Mouse (Mus musculus) adrenal gland, adult 10 weeks (tissue): ENCODE results near the gene Krt34. TPM values are rescaled to one million over a fixed set of nuclear protein-coding genes. Genes with fewer than 3 reads are reported as not detected.

Source experiments
- polyA plus RNA-seq: library from polyadenylated mRNA; stranded (reverse); fragments of 350-450 nt; fragmentation: Illumina TruSeq; extraction: RNeasy Lipid Tissue Mini Kit (QIAGEN cat#74804); gene quantifications from one replicate; pipeline ENCODE4 v1.2.3, GENCODE M21; 2014; ENCODE audit warnings: low read depth, low replicate concordance

Krt34 gene
- not detected for polyA plus RNA-seq

DNA sequence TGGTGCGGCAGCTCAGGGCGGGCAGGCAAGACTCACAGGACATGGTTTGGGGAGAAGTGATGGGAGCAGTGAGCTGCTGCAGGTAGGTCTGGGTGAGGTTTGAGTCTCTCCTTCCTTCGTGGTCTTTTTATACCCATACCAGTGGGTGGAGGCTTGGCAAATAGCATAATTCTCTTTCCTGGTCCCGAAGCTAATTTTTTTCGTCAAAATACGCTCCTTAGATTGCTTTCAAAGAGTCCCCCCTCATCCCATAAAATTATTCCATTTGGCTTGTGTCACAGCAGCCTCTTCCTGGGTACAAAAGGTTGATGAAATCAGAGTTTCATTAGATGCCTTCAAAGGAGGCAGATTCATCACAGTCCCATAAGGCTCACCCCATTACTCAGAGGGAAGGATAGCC, at the start of gene Krt34:
Krt34 (minus strand) TSS at position 101 of the 400 bp plus-strand sequence.

DNA sequence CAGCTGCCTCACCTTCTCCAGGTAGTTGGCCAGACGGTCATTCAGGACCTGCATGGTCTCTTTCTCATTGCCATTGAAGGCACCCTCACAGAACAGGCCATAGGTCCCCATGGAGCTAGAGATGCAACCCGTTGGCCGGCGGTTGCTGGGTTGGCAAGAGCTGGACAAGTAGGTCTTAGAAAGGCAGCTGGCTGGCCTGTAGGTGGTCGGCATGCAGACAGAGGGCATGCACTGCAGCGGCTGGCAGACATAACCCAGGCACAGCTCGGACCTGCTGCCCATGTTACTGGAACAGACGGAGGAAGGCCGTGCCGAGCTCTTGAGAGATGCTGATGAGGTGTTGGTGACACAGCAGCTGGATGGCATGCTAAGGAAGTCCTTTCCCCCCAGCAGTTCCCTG, 46.5 kb upstream of the Krt34 start, which contains the start of gene Krt32:
Krt32 (minus strand) TSS at position 366 of the 400 bp plus-strand sequence.

DNA sequence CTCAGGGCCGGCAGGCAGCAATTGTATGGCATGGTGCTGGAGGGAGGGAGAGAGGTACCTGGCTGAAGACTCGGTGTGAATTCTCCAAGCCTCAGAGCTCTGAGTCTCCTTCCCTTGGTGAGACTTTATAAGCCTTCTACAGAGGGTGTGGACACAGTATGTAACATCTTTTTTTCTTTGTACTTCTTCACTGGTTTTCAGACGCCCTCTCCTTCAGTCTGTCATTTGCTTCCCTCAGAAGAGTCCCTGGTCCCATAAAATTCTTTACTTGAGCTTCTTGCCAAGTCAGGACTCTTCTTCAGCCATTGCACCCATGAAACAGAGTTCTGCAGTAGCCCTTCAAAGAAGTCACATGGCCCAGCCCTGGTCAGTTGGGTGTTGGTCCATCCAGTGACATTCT, 9.1 kb upstream of the Krt34 start, which contains the start of gene Krt31:
Krt31 (minus strand) TSS at position 101 of the 400 bp plus-strand sequence.

DNA sequence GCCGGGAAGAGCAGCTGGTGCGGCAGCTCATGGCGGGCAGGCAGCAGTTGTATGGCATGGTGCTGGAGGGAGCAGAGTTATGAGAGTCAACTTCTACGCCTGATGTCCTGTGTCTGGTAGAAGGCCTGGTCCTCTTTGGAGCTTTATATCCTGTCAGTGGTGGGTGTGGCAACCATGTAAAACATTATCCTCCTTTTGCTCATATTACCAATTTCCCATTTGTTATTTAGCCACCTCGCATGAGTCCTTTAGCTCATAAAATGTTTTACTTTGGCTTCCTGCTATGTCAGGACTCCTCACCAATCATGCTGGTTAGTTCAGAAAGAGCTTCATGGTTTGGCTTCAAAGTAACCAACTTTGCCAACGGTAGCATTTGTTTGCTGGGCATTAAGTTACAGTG, 11.6 kb downstream of the Krt34 start, which contains the start of gene Krt33b:
Krt33b (minus strand) TSS at position 101 of the 400 bp plus-strand sequence.

DNA sequence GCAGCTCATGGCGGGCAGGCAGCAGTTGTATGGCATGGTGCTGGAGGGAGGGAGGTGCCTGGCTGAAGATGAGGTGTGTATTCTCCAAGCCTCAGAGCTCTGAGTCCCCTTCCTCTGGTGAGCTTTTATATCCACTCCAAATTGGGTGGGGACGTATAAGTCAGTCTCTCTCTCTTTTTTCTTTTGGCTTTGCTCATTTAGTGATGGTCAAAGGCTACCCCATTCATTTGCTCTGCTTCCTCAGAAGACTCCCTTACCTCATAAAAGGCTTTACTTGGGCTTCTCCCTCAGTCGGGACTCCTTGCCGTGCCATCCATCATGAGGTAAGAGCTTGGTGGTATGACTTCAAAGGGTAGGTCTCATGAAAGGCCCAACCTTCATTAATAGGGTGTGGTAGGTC, 25.2 kb downstream of the Krt34 start, which contains the start of gene Krt33a:
Krt33a (minus strand) TSS at position 101 of the 400 bp plus-strand sequence.

DNA sequence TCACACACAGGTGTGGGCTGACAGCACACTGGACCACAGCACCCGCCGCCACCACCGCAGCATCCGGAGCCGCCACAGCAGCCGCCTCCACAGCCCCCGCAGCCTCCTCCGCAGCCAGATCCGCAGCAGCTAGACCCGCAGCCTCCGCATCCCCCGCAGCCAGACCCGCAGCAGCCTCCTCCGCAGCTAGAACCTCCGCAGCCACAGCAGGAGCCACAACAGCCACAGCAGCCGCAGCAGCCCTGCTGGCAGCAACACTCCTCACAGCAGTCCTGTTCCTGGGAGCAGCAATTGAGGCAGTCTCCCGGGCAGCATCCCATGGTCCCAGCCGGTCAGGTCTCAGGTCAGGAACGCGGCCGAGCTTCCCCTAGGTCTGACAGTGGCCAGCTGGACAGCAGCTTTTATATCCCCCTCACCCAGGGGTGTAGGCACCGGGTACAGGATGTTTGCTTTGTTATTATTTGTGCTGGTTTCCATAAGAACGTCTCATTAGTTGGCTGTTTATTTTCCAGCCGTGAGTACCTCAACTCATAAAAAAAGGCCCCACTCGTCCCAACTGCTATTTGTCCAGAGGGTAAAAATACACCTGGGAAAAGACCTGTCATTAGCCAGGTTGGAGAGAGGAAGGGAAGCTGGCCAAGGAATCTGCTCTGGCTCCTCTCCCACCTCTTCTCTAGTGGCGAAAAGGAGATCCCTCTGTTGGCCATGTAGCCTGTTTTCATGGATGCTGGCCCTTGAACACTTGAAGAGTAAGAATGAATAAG, 47.6 kb downstream of the Krt34 start, which contains the start of gene Krtap17-1:
Krtap17-1 (minus strand) TSS at position 375 of the 764 bp plus-strand sequence.

Other genes starting within 250 kb of the Krt34 start
- gene Gm11596, start 248.1 kb downstream of the Krt34 start, polyA plus RNA-seq = not detected
- gene Gm11569, start 242.6 kb downstream of the Krt34 start, polyA plus RNA-seq = not detected
- not detected for gene Gm11554, start 237.1 kb downstream of the Krt34 start, polyA plus RNA-seq
- not detected for gene Krtap4-13, start 231.7 kb downstream of the Krt34 start, polyA plus RNA-seq
- gene Gm11564, start 225.9 kb downstream of the Krt34 start, polyA plus RNA-seq = not detected
- not detected for gene 2300003K06Rik, start 203.5 kb downstream of the Krt34 start, polyA plus RNA-seq
- gene Krtap4-16, start 189.9 kb downstream of the Krt34 start, polyA plus RNA-seq = not detected
- not detected for gene Gm11568, start 183.6 kb downstream of the Krt34 start, polyA plus RNA-seq
- not detected for gene Gm11559, start 177.1 kb downstream of the Krt34 start, polyA plus RNA-seq
- gene Krtap9-1, start 168.2 kb downstream of the Krt34 start, polyA plus RNA-seq = not detected
- not detected for gene Gm11567, start 162.4 kb downstream of the Krt34 start, polyA plus RNA-seq
- gene Krtap31-1, start 133.6 kb downstream of the Krt34 start, polyA plus RNA-seq = not detected
- not detected for gene Gm11565, start 126.8 kb downstream of the Krt34 start, polyA plus RNA-seq
- not detected for gene Krtap31-2, start 105.3 kb downstream of the Krt34 start, polyA plus RNA-seq
- gene Krtap9-5, start 93.1 kb downstream of the Krt34 start, polyA plus RNA-seq = not detected
- not detected for gene Krtap29-1, start 62.5 kb downstream of the Krt34 start, polyA plus RNA-seq
- not detected for gene Krtap16-1, start 55.0 kb downstream of the Krt34 start, polyA plus RNA-seq
- not detected for gene Krtap17-1, start 47.6 kb downstream of the Krt34 start, polyA plus RNA-seq
- not detected for gene Krt33a, start 25.3 kb downstream of the Krt34 start, polyA plus RNA-seq
- gene Krt33b, start 11.7 kb downstream of the Krt34 start, polyA plus RNA-seq = not detected
- not detected for gene Krt31, start 9.0 kb upstream of the Krt34 start, polyA plus RNA-seq
- not detected for gene Krt32, start 46.7 kb upstream of the Krt34 start, polyA plus RNA-seq
- not detected for gene Krt35, start 54.7 kb upstream of the Krt34 start, polyA plus RNA-seq
- not detected for gene Krt36, start 64.1 kb upstream of the Krt34 start, polyA plus RNA-seq
- gene Krt13, start 80.0 kb upstream of the Krt34 start, polyA plus RNA-seq = not detected
- not detected for gene Krt15, start 94.4 kb upstream of the Krt34 start, polyA plus RNA-seq
- not detected for gene Krt19, start 107.1 kb upstream of the Krt34 start, polyA plus RNA-seq
- gene Krt9, start 151.7 kb upstream of the Krt34 start, polyA plus RNA-seq = not detected
- gene Krt14, start 166.0 kb upstream of the Krt34 start, polyA plus RNA-seq = not detected
- gene Krt16, start 207.3 kb upstream of the Krt34 start, polyA plus RNA-seq = not detected
- gene Krt17, start 219.5 kb upstream of the Krt34 start, polyA plus RNA-seq = not detected
- not detected for gene Krt42, start 228.3 kb upstream of the Krt34 start, polyA plus RNA-seq